Mouse (Mus musculus): Measurements from ENCODE around the gene Slc51a.
A peak's percentile ranks its signal among the peaks of the same experiment; 100 is the strongest.

Slc51a gene

GRCm38 (mm10) chr16:32487234-32488111 lies at the start of gene Slc51a:
TSS of gene Slc51a (minus strand) at chr16:32487879.
- DNase-seq = no peak

DNA sequence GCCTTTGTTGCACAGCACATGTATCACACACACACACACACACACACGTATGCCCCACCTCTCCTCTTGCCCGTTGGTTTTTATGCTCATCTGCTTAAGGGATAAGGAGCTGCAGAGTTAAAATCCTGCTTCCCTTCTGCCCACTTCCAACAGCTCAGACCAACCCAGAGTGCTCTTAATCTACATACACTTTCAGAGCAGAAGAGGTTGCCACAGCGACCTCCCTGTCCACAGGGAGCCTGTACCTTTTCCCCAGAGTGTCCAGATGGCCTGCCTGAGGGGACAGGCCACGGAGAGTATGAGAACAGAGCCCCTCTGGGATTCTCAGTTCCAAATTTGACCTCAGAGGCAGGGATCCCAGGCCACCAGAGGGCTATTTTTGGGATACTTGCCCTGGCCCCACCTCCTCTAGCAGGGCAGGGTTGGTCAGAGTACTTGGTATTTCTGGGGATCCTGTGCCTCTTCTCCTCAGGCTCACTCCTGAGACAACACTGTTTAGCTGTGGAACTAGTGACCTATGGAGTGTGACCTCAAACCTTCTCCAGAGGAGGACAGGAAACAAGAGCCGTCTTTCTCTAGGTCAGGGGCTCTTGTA lies 47.6 kb upstream of the Slc51a start:
- DNase-seq = no peak

DNA sequence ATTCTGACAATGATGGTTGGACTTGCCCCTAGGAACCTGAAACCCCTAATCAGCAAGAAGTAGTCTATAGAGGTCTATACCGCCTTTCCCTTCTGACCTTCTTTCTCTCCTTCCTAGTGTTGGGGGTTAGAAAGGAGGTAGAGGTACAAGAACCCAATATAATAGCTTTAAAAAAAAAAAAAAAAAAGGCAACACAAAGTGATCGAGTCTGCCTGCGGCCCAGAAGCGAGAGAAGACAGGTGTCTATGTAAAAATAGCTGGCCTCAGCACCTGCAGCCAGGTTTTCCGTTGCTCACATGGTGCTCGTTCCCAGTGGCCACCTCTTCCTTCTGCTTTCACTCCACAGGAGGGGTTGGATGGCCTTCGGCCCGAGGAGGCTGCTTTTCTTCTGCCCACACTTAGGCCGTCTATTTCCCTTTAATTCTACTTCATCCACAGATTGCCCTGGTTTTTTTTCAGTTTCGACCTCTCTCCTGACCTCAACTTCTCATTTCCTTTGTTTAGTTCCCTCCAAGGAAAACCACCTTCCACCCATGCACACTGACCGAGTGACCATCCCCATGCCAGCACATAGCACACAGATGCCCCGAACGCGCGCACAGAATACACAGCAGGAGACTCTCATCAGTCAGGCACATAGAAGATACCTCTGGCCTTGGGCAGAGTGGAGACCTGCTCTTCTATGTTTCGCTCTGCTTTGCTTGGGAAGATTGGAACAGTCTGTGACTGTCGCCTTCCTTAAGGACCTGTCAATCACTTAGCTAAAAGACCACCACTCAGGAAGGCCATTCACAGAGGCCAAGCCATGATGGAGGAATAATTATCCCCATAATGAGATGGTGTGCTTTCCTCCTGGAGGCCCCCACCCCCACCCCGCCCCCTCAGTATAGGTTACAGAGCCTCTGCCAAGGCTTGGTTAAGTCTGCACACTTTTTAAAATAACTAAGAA lies 45.5 kb upstream of the Slc51a start:
- no peak for DNase-seq

DNA sequence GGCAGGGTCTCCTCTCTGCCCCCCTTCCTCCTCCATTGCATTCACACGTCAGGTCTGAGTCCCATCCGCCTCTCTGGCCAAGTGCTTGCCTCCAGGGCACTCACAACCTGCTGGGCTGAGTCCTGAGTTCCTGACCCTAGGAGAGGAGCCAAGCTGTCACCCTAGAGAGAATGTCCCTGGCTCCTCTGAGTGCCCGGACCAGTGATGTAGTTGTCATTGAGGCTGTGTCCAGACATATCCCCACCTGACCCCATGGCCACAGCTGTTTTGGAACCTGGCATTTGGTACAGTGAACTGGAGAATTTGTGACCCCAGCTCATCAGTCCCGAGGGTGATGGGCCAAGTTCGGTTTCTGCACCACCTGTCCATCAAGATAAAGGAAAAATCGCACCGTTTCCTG lies 39.2 kb upstream of the Slc51a start:
- no peak for DNase-seq

- DNase-seq = no peak
Observed at GRCm38 (mm10) chr16:32524244-32524615, 36.6 kb upstream of the Slc51a start.

DNA sequence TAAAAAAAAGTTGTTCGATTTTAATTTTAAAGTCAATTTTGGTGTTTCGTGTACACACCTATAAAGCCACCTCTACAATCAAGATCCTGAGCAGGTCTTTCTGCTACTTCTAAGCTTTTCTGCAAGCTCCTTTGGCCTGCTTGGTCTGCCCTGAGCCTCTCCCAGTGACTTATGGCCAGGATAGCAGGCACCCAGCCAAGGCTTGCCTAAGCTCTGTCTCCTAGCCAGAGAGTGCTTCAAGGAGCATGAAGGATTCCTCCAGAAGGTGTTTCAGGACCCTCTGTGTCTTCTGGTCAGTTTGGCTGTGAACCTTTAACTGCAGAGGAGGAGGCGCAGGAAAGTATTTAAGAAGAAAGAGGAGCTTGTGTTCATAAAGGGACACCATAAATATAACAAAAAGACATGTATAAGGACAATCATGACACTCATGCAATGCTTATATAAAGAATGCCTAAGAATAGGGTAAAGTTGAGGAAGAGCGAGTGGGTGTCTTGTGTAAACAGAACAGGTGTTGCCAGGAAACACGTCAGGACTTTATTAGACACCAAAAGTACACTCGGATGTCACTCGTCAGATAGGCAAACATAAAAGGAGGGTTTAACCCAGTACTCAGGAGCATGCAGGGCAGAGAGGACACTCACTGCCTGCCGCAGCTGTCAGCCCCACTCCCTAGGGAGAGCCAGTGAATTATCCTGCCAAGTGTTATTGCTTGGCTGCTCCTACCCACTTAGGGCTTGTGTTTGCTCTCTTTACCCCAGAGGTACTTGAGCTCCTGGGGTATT lies 36.0 kb upstream of the Slc51a start:
- no peak for DNase-seq

GRCm38 (mm10) chr16:32522578-32523194 lies 35.0 kb upstream of the Slc51a start:
- no peak for DNase-seq

DNA sequence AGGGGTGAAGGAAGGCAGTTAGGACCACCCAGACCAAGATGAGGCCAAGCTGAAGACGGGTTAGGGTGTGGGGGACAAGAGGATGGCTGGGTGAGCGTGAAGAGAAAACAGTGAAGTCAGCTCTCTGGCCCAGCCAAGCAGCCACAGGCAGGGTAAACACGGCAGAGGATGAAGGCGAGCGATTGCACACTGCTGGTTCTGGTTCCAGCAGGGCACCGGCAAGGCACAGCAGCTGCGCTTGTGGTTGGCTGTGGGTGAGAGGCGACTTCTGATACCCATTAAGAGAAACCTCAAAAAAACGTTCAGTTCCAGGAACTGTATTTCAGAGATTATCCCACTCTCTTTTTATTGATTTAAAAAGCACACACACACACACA lies 32.7 kb upstream of the Slc51a start:
- peak; percentile 68 to 74 for DNase-seq

DNA sequence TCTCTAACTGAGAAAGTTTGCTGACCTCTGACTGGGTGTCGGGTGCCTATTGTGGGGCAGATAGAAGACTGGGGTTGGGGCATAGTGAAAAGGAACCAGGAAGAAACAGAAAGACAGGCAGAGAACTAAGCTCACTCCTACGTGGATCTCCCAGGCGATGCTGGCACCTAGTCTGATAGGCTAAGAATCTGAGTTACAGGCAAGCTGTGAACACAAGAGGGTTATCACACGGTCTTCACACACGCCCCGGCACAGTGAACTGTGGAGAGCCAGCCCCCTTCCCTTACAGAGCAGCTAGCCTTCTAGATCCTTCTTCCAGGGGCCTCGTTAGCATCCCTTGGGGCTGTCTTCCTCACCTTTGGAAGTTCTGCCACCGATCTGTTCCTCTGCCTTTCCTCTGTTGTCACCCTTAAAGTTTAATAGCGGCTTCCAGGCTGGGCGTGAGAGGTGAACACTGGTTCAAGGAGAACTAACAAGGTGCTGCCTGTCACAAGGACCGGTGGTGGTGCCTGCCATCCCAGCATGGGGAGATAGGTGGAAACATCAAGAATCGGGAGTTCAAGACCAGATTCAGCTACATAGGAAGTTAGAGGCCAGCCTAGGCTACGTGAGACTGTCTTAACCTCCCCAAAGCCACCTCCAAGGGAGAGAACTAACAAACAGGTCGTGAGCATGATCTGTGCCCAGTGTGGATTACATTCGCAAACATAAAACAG lies 32.1 kb upstream of the Slc51a start:
- DNase-seq = no peak

GRCm38 (mm10) chr16:32517785-32518481 lies 30.3 kb upstream of the Slc51a start:
- no peak for DNase-seq

DNA sequence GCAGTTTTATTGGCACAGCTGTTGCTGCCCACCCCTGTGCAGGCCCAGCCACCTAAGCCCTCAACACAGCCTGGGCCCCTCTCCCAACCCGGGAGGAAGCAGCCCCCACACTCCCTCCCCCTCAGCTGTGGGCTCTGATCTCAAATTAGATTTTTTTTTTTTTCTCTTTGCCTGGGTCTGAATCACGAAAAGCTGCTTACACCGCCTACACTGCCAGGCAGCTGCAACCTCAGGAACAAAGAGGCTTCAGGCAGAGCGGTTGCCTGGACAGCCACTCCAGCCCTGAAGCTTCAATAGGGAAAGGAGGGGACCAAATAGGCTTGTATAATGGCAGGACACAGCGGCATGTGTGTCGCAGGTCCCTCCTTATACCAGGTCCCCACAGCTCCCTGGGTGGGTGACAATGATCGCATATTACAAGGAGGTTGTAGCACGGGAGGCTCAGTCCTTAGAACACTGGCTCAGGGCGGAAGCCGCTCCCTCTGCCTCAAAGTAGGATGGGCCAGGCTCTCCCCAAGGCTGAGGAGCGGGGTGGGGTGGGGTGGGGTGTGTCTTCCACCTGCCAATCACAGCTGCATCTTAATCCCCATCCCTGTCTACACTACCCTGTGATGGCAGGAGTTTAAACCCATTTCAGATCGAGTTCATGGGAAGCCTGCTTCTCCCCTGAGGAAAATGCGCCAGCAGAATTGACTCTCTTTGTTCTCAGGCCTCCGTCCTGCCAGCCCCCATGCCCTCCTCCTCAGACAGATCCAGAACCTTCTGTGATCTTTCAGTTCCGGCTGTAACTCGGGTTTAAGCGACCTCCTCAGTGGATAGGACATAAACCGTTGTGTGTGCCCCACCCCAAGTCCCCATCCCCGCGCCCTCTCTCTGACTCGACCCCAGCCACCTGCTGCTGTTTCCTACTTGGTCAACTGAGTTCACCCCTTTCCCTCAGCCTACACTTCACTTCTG lies 28.6 kb upstream of the Slc51a start:
- peak; percentile 73 to 84 for DNase-seq

DNA sequence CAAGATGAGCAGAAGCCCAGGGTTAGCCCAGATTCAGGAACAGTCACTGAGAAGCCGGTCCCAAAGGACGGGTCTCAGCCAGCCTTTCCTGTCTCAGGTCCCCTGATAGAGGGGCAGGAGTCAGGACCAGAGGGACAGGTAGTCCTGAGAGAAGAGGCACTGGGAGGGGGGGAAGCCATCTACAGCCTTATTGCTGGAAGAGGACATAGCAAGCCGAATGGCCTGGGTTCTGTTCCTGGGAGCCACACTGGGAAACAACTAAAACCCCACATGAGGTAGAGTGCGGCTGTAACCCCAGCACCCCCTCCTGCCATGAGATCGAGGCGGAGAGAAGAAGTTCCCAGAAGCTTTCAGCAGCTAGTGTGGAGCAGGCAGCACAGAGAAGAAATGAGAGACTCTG lies 26.3 kb upstream of the Slc51a start:
- DNase-seq = peak in 1 of 2 experiments; percentile 5

- peak in 1 of 2 experiments; percentile 3 for DNase-seq
Observed at GRCm38 (mm10) chr16:32513401-32513800, 25.7 kb upstream of the Slc51a start.

GRCm38 (mm10) chr16:32512921-32513320 lies 25.2 kb upstream of the Slc51a start:
- DNase-seq = peak in 1 of 2 experiments; percentile 4

GRCm38 (mm10) chr16:32511827-32512490 lies 24.3 kb upstream of the Slc51a start:
- DNase-seq = peak in 1 of 2 experiments; percentile 5

DNA sequence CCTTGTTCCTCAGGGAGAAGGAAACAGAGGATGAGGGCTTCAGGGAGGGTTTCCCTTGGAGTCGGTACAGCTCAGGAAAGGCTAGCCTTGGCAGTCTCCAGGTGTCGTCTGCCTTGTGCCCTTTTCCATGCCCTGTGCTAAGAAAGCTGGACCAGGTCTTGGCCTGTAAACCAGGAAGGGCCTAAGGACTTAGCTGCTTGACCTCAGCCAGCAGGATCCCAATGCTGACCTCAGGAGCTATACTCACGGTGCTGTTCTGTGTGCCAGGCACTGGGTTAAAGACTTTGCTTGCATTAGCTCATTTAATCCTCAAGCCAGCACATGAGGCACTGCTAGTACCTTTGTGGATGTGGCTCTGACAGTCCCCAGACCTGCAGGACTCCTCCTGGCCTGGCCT lies 23.7 kb upstream of the Slc51a start:
- peak in 1 of 2 experiments; percentile 2 for DNase-seq

DNA sequence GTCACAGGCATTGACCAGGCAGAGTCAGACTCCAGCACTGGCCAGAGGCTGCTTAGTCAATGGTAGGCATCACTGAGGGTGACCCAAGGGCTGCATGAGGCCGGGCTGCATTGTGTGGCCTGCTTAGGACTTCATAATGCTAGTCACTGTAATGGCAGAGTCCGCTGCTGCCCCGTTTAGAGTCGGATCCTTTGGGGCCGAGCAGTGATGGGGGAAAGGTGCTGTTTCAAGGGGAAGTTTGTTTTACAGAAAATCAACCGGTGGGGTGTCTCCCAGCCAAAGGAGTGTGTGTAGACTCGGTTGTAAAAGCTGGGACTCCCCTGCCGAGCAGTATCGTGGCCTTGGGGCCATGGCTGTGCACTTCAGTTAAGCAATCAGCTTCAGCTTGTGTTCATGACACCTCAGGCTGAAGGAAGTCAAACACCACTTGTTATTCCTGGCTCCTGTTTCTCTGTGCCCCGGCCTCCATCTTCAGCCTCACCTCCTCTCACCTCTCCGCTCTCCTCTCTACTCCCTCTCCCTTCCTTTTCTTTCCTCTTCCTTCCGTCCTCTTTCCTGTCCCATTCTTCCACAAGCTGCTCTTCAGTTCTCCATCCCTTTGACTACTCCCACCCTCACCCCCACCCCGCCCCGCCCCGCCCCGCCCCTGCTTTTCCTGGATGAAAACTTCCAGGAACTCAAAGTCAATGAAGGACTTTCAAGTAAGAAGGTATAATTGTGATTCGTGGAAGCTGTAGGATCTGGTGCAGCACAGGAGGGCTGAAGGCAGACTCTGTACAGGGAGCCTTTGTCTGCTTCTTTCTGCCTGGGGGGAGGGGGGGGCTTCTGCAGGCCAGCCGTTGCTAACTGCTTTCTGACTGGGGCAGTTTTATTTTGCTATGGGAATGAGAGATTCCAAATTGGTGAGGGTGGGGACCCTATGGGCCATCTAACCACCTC lies 23.0 kb upstream of the Slc51a start:
- DNase-seq = peak in 1 of 2 experiments; percentile 3
